Mouse (Mus musculus) myocyte (in vitro differentiated cells): ENCODE results near the gene Creb5. TPM values are rescaled to one million over a fixed set of nuclear protein-coding genes. Genes with fewer than 3 reads are reported as not detected.

Source experiments
- H3K27me3 ChIP-seq: one replicate; pipeline ENCODE4 v1.6.1; 2011; ENCODE audit not compliant: control insufficient read depth, insufficient read depth, insufficient read length
- H3K36me3 ChIP-seq: one replicate; pipeline ENCODE4 v1.6.1; 2011; ENCODE audit not compliant: control insufficient read depth, insufficient read depth
- H3K4me2 ChIP-seq: one replicate; pipeline ENCODE4 v1.6.1; 2011; ENCODE audit warnings: low read depth, control low read depth
- H3K4me3 ChIP-seq: one replicate; pipeline ENCODE4 v1.5.1; 2011; ENCODE audit warnings: mild to moderate bottlenecking, control low read depth, moderate library complexity
- H3K79me2 ChIP-seq: one replicate; pipeline ENCODE4 v1.6.1; 2011; ENCODE audit not compliant: control insufficient read depth, insufficient read depth
- H3ac ChIP-seq: one replicate; pipeline ENCODE4 v1.6.1; 2011; ENCODE audit not compliant: control insufficient read depth, insufficient read length
- CEBPB ChIP-seq: IDR thresholded peaks from 2 replicates; pipeline ENCODE4 v1.6.1; 2011; ENCODE audit warnings: mild to moderate bottlenecking, moderate library complexity; ENCODE audit not compliant: poor library complexity, insufficient read depth, severe bottlenecking
- E2F4 ChIP-seq: IDR thresholded peaks from one replicate; pipeline ENCODE4 v1.6.1; 2011; ENCODE audit warnings: mild to moderate bottlenecking, control low read depth, moderate library complexity; ENCODE audit not compliant: insufficient read depth
- MAX ChIP-seq: IDR thresholded peaks from one replicate; pipeline ENCODE4 v1.6.1; 2011; ENCODE audit warnings: low read depth, mild to moderate bottlenecking, control low read depth
- MYOD1 ChIP-seq, 3 experiments: IDR thresholded peaks; one replicate each; pipeline ENCODE4 v1.6.1; 2011; ENCODE audit warnings: control low read depth in 2 of 3, low read depth in 2 of 3, mild to moderate bottlenecking in 2 of 3, moderate library complexity in 1 of 3; ENCODE audit not compliant: insufficient read length in 2 of 3, control insufficient read depth in 1 of 3
- MYOG ChIP-seq, 3 experiments: IDR thresholded peaks; one replicate each; pipeline ENCODE4 v1.6.1; 2011; ENCODE audit warnings: control low read depth in 2 of 3, low read depth in 2 of 3, mild to moderate bottlenecking in 2 of 3; ENCODE audit not compliant: insufficient read length in 2 of 3, control insufficient read depth in 1 of 3, insufficient read depth in 1 of 3
- POLR2A ChIP-seq: IDR thresholded peaks from one replicate; pipeline ENCODE4 v1.6.1; 2011; ENCODE audit warnings: low read depth, mild to moderate bottlenecking, control low read depth, moderate library complexity; ENCODE audit not compliant: insufficient read length
- POLR2AphosphoS2 ChIP-seq: IDR thresholded peaks from one replicate; pipeline ENCODE4 v1.6.1; 2011; ENCODE audit warnings: low read depth, control low read depth; ENCODE audit not compliant: insufficient read length
- REST ChIP-seq: IDR thresholded peaks from one replicate; pipeline ENCODE4 v1.6.1; 2011; ENCODE audit warnings: mild to moderate bottlenecking, control low read depth, moderate library complexity; ENCODE audit not compliant: insufficient read depth, insufficient read length
- SRF ChIP-seq: IDR thresholded peaks from one replicate; pipeline ENCODE4 v1.6.1; 2011; ENCODE audit warnings: low read depth; ENCODE audit not compliant: control insufficient read depth, insufficient read length
- TCF12 ChIP-seq: IDR thresholded peaks from one replicate; pipeline ENCODE4 v1.6.1; 2011; ENCODE audit warnings: mild to moderate bottlenecking, control low read depth; ENCODE audit not compliant: poor library complexity, insufficient read depth, severe bottlenecking
- TCF3 ChIP-seq: IDR thresholded peaks from one replicate; pipeline ENCODE4 v1.6.1; 2011; ENCODE audit warnings: low read depth, control low read depth; ENCODE audit not compliant: insufficient read length
- USF1 ChIP-seq: IDR thresholded peaks from one replicate; pipeline ENCODE4 v1.6.1; 2011; ENCODE audit warnings: low read depth, mild to moderate bottlenecking, control low read depth, moderate library complexity
- polyA plus RNA-seq: library from polyadenylated mRNA; unstranded; fragments of >200 nt; fragmentation: generic; extraction: Trizol; gene quantifications from one replicate; pipeline ENCODE4 v1.2.1, GENCODE M21; 2012; ENCODE audit warnings: missing spikeins

Gene Creb5
- polyA plus RNA-seq, 1 experiment, result 1.4 TPM

DNA sequence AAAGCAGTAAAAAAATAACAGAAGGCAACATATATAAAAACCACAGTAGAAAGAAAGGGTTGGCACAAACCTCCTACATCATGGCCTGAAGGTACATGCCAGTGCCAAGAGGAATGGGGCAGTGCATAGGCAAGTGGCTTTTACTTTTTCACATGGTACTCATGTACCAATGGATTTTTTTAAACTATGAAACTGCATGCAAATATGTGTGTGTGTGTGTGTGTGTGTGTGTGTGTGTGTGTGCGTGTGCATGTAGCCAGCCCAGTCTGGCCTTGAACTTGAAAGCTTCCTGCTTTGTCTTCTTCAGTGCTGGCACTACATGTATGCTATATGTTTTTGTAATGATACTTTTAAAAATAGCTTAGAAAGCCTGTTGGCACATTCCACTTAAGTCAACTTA is 391.2 kb downstream of the Creb5 start:
- Histone ChIP-seq H3K4me3 (no peak overlapping the region), H3K36me3 (no peaks in the 10 kb centered on the region), H3K27me3 (no peaks in the 10 kb centered on the region), H3K4me2 (no peak overlapping the region), H3K79me2 (no peaks in the 10 kb centered on the region), H3ac (no peak overlapping the region)
- TF ChIP-seq TCF3, result no peak
- TF ChIP-seq USF1, result no peak
- TF ChIP-seq SRF, result no peak
- TF ChIP-seq POLR2A, result no peak
- no peak for TF ChIP-seq E2F4
- TF ChIP-seq REST, result no peak
- no peak for TF ChIP-seq POLR2AphosphoS2
- no peak for TF ChIP-seq MAX
- no peak for TF ChIP-seq MYOG (IDR thresholded peaks at IDR 0.05; ENCODE audit: control insufficient read depth in 1 of 3, insufficient read depth in 1 of 3, insufficient read length in 2 of 3, low read depth in 2 of 3)
- TF ChIP-seq TCF12, result no peak
- TF ChIP-seq MYOD1 (IDR thresholded peaks at IDR 0.05; ENCODE audit: control insufficient read depth in 1 of 3, insufficient read length in 2 of 3, low read depth in 2 of 3), result no peak
- no peak for TF ChIP-seq CEBPB

DNA sequence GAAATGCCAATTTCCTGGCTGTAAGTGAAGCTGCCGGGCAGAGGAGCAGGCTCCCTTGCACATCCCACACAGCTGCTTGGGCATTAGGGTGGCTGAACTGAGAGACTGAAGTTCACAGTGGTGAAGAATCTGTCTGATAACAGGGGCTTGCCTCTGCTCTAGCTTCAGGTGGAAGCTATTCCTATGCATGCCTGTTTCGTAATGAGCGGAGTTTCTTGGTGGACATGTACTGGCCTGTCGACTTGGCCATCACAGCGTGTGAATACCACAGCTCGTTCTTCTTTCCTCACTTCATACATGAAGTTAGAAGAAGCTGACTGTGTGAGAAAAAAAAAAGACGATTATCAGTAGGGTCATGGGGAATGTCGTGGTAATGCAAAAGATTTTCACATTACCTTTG is 393.0 kb downstream of the Creb5 start:
- H3K4me2 ChIP-seq, result no peak overlapping the region

GRCm38 (mm10) chr6:53684416-53684815 is 397.3 kb downstream of the Creb5 start:
- Histone ChIP-seq H3K36me3 (no peaks in the 10 kb centered on the region), H3K4me3 (no peak overlapping the region), H3ac (no peak overlapping the region), H3K79me2 (no peaks in the 10 kb centered on the region), H3K4me2 (no peak overlapping the region), H3K27me3 (no peaks in the 10 kb centered on the region)
- no peak for TF ChIP-seq USF1
- TF ChIP-seq MAX, result no peak
- no peak for TF ChIP-seq MYOD1 (IDR thresholded peaks at IDR 0.05; ENCODE audit: control insufficient read depth in 1 of 3, insufficient read length in 2 of 3, low read depth in 2 of 3)

More for the DNA sequence above, 393.0 kb downstream of the Creb5 start:
- H3K4me3 ChIP-seq, result no peak overlapping the region
- H3K36me3 ChIP-seq, result no peaks in the 10 kb centered on the region
- H3K79me2 ChIP-seq, result no peaks in the 10 kb centered on the region
- H3ac ChIP-seq, result no peak overlapping the region
- TF ChIP-seq TCF3, result no peak
- TF ChIP-seq MYOG (IDR thresholded peaks at IDR 0.05; ENCODE audit: control insufficient read depth in 1 of 3, insufficient read depth in 1 of 3, insufficient read length in 2 of 3, low read depth in 2 of 3), result no peak
- TF ChIP-seq POLR2A, result no peak
- no peak for TF ChIP-seq CEBPB
- TF ChIP-seq SRF, result no peak
- TF ChIP-seq E2F4, result no peak
- no peak for TF ChIP-seq USF1
- TF ChIP-seq POLR2AphosphoS2, result no peak
- TF ChIP-seq TCF12, result no peak
- TF ChIP-seq REST, result no peak
- TF ChIP-seq MYOD1 (IDR thresholded peaks at IDR 0.05; ENCODE audit: control insufficient read depth in 1 of 3, insufficient read length in 2 of 3, low read depth in 2 of 3), result no peak
- no peak for TF ChIP-seq MAX
- H3K27me3 ChIP-seq, result no peaks in the 10 kb centered on the region

GRCm38 (mm10) chr6:53685323-53685722 is 398.3 kb downstream of the Creb5 start:
- Histone ChIP-seq H3K36me3 (no peaks in the 10 kb centered on the region), H3K4me2 (no peak overlapping the region), H3K79me2 (no peaks in the 10 kb centered on the region), H3ac (no peak overlapping the region), H3K4me3 (no peak overlapping the region), H3K27me3 (no peaks in the 10 kb centered on the region)
- TF ChIP-seq TCF12, result no peak
- TF ChIP-seq MYOG (IDR thresholded peaks at IDR 0.05; ENCODE audit: control insufficient read depth in 1 of 3, insufficient read depth in 1 of 3, insufficient read length in 2 of 3, low read depth in 2 of 3), result no peak
- TF ChIP-seq TCF3, result no peak
- TF ChIP-seq MAX, result no peak
- no peak for TF ChIP-seq POLR2AphosphoS2
- TF ChIP-seq REST, result no peak
- TF ChIP-seq E2F4, result no peak
- TF ChIP-seq POLR2A, result no peak
- TF ChIP-seq SRF, result no peak

- TF ChIP-seq E2F4 (no peak), REST (no peak), USF1 (no peak), TCF12 (no peak), MYOG (IDR thresholded peaks at IDR 0.05; ENCODE audit: control insufficient read depth in 1 of 3, insufficient read depth in 1 of 3, insufficient read length in 2 of 3, low read depth in 2 of 3) (no peak), POLR2A (no peak), CEBPB (no peak)
- Histone ChIP-seq H3K36me3 (peaks cover 7% of the 10 kb centered on the region), H3K79me2 (no peaks in the 10 kb centered on the region), H3K4me3 (no peak overlapping the region), H3K27me3 (no peaks in the 10 kb centered on the region), H3K4me2 (no peak overlapping the region), H3ac (no peak overlapping the region)
Measured at GRCm38 (mm10) chr6:53688762-53689477, 401.9 kb downstream of the Creb5 start.
